Mouse (Mus musculus) brain, embryonic 14.5 days (tissue): Measurements from ENCODE around the gene Dppa5a.
"Not testable (repeated sequence)": the region's sequence is repeated elsewhere in the genome, so short reads cannot be mapped to it uniquely, and the experiment has no call there.

Experiments used
- CTCF ChIP-seq: fragments of 200-500 bp; IDR thresholded peaks from 2 replicates; pipeline ENCODE4 v1.5.1; 2012; ENCODE audit warnings: inconsistent platforms, mild to moderate bottlenecking, moderate library complexity, borderline replicate concordance; ENCODE audit not compliant: insufficient read depth, insufficient read length; ENCODE audit errors: extremely low read depth
- POLR2A ChIP-seq: fragments of 200-500 bp; IDR thresholded peaks from 2 replicates; pipeline ENCODE4 v1.6.1; 2012; ENCODE audit warnings: mild to moderate bottlenecking, inconsistent platforms, borderline replicate concordance; ENCODE audit not compliant: poor library complexity, insufficient read depth, insufficient read length, severe bottlenecking; ENCODE audit errors: extremely low read depth

GRCm38 (mm10) chr9:78343055-78343454 lies 24.9 kb downstream of the Dppa5a start:
- TF ChIP-seq POLR2A, CTCF: not testable (repeated sequence)
